Mouse (Mus musculus) fibroblast of lung, adult 2 months (primary cell): Measurements from ENCODE around the gene Mad1l1.
A peak's percentile ranks its signal among the peaks of the same experiment; 100 is the strongest.

ENCODE experiments used
- DNase-seq: peaks from one replicate; pipeline ENCODE4 v3.0.0-alpha.2; 2011; ENCODE audit warnings: low read depth

The Mad1l1 gene

GRCm38 (mm10) chr5:140174814-140175490, 146.4 kb downstream of the Mad1l1 start:
- DNase-seq: peak; percentile 77

- no peak for DNase-seq
Observed at GRCm38 (mm10) chr5:140174066-140174465, 147.3 kb downstream of the Mad1l1 start.

GRCm38 (mm10) chr5:140173181-140173580, 148.2 kb downstream of the Mad1l1 start:
- no peak for DNase-seq

DNA sequence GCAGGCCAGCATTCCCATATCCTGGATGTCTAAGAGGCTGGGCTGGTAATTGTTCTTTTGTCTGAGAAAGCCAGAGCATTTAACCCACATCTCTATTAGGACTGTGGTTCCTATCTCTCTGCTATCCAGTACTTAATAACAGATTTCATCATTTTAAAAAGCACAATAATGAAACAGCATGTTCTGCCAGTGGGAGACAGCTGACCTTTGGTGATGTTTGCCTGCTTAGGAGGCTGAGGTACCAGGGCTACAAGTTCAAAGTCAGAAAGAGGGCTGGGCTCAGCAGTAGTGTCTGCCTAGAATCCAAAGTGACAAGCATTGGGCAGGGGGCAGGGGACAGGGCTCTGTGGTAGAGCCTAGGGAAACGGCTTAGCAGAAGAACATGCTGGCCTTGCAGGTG, 149.6 kb downstream of the Mad1l1 start:
- DNase-seq: no peak

DNA sequence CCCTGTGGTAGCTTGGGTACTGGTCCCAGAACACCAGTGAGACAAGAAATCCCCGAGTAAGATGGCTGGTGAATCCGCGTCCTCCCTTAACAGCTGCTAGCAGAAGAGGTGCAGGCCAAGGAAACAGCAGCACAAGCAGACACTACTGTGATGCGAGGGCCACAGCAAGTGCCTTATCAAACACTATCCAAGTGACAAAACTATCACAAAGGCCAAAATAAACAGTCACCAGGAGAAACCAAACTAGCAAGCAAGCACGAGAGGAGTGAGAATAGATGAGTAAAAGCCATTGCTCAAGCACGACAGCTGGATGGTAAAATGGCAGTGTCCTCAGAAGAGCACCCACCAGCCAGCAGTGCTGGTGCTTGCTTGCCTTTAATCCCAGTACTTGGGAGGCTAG, 153.8 kb downstream of the Mad1l1 start:
- DNase-seq: no peak

DNA sequence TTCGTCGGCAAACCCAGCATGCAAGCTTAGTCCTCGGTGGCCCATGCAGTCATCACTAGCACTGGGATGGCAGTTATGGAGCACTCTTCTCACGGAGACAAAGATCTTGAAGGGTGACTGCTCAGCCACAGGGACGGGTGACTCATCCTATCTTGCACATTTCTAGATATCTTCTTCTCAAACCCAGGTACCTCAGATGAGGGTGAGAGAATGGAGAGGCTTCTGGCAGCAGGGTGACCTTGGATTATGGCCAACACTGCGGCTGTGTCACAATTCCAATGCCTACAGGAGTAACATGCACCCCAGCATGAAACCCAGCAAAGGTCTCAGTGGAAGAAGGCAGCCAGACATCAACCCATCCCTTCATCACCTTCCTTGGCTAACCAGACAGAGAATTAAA, 154.3 kb downstream of the Mad1l1 start:
- no peak for DNase-seq

DNA sequence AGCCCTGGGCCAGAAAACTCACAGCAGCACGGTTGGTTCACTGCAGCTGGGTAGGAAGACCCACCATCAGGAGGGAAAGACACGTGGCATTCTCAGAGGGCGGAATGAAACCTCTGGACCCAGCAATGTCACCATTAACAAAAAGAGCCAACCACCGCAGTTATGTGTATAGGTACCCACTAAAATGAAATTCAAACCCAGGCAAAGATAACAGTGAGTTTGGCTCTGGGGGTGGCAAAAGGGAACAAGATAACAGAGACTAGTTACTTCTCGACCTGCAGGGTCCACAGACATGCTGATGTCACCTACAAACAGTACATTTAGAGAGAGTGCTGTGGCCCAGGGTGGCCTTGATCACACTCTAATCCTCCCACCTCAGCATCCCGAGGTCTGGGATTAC, 157.4 kb downstream of the Mad1l1 start:
- DNase-seq: no peak

- DNase-seq: no peak
Observed at GRCm38 (mm10) chr5:140162071-140162845, 159.1 kb downstream of the Mad1l1 start.

DNA sequence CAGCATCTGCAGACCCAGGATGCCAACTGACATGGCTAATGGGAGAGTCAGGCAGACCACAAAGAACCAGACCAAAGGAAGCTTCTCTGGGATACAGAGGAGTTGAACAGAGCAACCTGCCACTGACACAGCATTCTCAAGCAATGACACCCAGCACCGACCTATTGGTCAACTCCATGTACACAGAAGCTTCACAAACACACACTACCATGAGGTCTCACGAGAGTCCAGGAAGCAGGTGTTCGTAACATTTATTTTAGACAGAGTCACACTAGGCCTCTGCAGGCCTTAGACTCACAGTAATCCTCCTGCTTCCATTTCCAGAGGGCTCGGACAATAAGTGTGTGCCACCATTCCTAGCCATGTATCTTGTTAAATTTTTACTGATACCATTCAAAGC, 162.3 kb downstream of the Mad1l1 start:
- no peak for DNase-seq

DNA sequence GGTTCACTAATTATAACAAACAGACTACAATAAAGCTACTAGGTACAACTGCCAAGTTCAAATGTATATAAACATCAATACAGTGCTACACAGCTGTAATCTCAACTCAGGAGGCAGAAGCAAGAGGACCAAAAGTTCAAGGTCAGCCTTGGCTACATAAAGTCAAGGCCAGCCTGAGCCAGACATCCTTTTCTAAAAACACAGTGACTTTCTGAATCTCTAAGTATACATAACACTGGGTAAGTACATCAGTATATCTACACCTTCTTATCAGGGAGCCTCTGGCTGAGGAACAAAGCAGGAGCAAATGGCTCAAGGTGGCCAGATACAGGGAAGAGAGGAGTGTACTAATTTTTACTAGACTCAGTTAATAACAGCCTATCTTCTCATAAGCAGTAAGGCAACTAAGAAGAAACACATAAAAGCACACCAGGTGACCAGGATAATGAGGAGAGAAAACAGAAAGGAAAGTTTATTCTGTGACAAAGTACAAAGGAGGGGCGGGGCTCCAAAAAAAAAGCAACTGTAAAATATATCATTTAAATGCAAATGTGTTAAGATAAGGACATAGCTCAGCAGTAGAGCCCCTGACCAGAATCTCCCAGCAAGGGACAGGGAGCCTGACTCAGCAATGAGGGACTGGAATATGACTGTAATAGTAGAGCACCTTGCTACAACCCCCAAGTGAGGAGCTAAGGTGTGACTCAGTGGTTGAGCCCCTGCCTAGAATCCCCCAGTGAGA, 163.3 kb downstream of the Mad1l1 start:
- no peak for DNase-seq

- no peak for DNase-seq
Observed at GRCm38 (mm10) chr5:140154166-140154565, 167.2 kb downstream of the Mad1l1 start.

DNA sequence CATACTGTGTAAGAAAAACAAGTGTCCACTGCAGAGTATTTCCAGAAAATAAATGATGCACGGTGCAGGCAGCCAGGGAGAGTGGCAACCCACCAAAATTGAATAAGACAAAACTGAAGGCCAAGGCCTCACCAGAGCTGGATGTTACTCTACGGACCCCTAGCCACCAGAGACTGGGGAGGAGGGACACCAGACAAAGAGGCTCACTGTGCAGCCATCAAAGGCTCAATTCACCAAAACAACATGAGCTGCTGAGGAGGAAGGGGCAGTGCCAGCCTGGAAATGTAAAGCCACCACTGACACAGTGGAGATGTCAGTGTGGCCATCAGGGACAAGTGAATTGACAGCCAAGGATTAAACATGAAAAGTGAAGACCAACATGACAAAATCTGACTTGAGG, 169.5 kb downstream of the Mad1l1 start:
- DNase-seq: no peak

GRCm38 (mm10) chr5:140151180-140151579, 170.2 kb downstream of the Mad1l1 start:
- no peak for DNase-seq

GRCm38 (mm10) chr5:140150694-140151093, 170.7 kb downstream of the Mad1l1 start:
- DNase-seq: no peak

- DNase-seq: no peak
Observed at GRCm38 (mm10) chr5:140150136-140150535, 171.2 kb downstream of the Mad1l1 start.

DNA sequence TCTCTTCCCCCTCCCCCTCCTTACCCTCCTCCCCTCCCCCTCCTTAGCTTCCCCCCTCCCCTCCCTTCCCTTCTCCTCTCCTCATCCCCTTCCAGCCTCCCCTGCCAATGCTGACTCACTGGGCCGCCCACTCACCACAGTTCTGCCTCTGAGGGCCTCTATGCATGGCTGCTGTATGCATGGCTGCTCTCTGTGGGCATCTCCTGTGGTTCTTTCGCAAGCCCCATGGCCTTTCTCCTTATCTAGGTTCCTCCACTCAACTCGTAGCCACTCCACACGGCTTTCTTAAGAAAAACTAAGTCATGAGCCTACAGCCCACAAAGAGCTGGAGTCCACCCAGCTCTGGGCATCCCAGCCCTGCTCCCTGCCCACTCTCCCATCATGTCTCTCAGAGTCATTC, 172.1 kb downstream of the Mad1l1 start:
- DNase-seq: no peak

GRCm38 (mm10) chr5:140143541-140143940, 177.8 kb downstream of the Mad1l1 start:
- no peak for DNase-seq

GRCm38 (mm10) chr5:140141336-140141735, 180.0 kb downstream of the Mad1l1 start:
- DNase-seq: no peak

DNA sequence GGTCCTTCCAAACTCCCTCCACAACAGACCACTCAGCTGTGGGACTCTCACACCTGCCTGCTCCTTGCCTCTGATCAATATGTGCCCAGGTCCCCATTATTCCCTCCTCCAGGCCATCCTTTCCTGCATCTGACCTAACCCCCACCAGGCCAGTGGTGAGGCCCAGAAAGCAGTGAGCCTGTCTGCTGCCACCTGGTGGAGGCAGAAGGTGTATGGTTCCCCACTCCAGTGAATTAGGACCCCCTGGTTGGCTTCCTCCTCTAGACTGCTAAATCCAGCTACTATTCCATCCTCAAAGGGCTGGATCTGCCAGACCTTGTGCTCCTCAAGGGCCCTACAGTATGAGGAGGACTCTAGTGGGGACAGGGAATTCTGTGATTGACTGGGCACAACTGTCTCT, 181.1 kb downstream of the Mad1l1 start:
- DNase-seq: no peak

GRCm38 (mm10) chr5:140135734-140136625, 185.4 kb downstream of the Mad1l1 start:
- no peak for DNase-seq

DNA sequence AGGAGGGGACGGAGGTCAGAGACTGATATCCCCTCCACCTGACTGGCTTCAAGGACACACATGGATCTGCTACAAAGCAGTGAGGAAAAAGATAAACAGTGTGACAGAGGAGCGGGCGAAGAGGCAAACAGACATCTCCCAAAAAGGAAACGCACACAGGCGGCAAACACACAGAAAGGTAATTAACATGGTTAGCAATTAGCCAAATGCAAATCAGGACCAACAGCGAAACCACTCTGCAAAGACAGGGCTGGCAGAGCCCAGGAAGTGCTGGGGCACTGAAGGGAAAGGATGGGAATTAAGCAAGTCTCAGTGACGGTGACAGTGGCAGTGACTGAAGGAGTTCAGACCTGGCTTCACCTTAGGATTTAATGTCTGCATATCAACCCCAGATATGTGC, 187.3 kb downstream of the Mad1l1 start:
- no peak for DNase-seq

DNA sequence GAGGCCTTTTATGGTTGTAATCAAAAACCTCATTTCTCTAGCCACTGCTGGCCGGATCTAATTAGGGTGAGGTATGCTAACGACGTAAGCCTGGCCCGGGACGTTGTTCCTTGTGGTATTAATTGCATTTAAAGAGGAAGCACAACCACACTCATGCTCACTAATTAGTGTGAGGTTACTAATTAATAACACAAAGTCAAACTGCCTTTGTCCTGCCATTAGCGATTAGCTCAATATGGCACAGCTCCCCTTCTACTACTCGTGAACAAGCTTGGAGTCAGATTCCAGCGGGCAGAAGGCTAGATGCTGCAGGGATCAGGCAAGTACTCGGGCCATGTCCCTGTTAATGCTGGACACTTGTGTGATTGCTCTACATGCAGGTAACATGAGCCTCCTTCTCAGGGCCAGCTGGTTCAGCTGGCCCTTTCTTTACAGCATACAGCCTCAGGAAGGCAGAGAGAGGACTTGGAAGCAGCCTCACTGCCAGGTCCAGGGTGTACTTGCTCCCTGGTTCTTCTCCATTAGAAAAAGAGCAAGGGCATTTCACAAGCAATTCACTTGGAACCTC, 192.9 kb downstream of the Mad1l1 start:
- DNase-seq: no peak
